Mouse (Mus musculus): ENCODE data around the gene Cnga1.

Cnga1 gene

GRCm38 (mm10) chr5:72644175-72644574 is at the start of gene Cnga1:
Cnga1 (minus strand) TSS chr5:72644275.
- DNase-seq (ENCODE audit: low spot score), result no peak

DNA sequence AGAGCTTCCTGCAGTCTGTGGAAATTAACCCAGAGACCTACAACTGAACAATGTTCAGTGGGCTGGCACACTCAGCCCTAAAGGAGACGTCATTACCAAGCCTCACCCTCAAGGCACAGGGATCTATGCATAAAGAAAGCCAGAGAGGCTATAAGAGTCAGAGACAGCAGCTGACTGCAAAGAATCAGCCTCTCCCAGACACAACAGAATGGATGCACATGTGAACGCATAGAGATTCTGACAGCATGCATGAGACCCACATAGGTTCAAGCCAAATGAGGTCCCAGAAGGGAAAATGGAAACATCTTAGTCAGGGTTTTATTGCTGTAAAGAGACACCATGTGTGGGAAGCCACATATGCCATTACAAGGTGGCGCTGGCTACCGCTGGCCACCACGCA is 46.4 kb upstream of the Cnga1 start:
- DNase-seq (ENCODE audit: low spot score), result no peak

DNA sequence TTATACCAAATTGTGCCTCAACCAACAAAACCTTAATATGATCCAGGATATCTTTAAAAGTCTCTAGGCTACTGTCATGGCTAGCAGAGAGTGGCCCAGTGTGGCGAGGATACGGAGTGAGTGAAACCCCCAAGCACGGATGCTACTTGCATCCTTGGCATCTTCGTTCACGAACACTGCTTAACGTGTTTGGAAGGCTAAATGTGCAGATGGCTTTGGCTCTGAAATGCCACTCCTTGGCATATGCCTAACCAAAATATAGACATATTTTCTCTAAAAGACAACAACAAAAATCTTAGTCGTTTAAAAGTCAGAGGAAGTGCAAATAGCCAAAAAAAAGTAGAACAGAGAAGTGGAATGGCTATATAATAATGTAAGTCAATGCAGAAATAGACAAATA is 45.5 kb upstream of the Cnga1 start:
- DNase-seq (ENCODE audit: low spot score), result no peak

GRCm38 (mm10) chr5:72681451-72681850 is 37.4 kb upstream of the Cnga1 start:
- no peak for DNase-seq (ENCODE audit: low spot score)

- no peak for DNase-seq (ENCODE audit: low spot score)
These were observed 31.0 kb upstream of the Cnga1 start for GRCm38 (mm10) chr5:72674994-72675542.

- DNase-seq (ENCODE audit: low spot score), result no peak
These were observed 27.1 kb upstream of the Cnga1 start for GRCm38 (mm10) chr5:72671017-72671699.

- no peak for DNase-seq (ENCODE audit: low spot score)
These were observed 24.3 kb upstream of the Cnga1 start for GRCm38 (mm10) chr5:72668351-72668750.

GRCm38 (mm10) chr5:72666428-72666827 is 22.4 kb upstream of the Cnga1 start:
- no peak for DNase-seq (ENCODE audit: low spot score)

DNA sequence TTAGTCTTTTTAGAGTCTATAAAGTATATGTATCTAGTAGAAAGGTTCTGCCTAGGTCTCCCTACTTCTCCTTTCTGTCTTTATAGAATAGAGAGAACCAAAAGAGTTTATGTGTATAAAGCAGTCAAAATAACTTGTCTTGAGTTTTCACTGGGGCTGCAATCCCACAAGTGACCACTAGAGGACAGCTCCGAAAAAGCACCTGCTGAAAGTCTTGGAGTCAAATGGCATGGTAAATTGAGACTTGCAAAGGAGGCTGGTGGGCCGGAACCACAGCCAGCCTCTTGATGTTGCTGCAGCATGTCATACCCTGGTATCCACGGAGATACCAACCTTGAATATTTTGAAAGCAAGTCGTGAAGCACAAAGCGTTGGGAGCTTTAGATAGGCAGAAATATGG is 21.2 kb upstream of the Cnga1 start:
- peak; percentile 51 for DNase-seq (ENCODE audit: low spot score)

DNA sequence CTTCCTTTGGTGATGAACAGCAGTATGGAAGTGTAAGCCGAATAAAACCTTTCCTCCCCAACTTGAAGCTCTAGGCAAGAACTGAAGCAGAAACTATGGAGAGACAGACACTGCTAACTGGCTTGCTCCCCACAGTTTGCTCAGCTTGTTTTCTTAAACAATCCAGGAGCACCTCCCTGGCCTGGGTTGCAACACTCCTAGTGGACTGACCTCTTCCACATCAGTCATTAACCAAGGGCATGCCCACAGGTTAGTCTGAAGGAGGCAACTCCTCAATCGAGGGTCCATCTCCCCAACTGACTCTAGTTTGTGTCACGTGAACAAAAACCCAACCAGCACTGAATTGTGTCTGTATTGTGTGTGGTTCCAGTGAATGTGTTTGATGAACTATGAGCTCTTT is 20.8 kb upstream of the Cnga1 start:
- no peak for DNase-seq (ENCODE audit: low spot score)

- no peak for DNase-seq (ENCODE audit: low spot score)
These were observed 20.1 kb upstream of the Cnga1 start for GRCm38 (mm10) chr5:72664126-72664525.

DNA sequence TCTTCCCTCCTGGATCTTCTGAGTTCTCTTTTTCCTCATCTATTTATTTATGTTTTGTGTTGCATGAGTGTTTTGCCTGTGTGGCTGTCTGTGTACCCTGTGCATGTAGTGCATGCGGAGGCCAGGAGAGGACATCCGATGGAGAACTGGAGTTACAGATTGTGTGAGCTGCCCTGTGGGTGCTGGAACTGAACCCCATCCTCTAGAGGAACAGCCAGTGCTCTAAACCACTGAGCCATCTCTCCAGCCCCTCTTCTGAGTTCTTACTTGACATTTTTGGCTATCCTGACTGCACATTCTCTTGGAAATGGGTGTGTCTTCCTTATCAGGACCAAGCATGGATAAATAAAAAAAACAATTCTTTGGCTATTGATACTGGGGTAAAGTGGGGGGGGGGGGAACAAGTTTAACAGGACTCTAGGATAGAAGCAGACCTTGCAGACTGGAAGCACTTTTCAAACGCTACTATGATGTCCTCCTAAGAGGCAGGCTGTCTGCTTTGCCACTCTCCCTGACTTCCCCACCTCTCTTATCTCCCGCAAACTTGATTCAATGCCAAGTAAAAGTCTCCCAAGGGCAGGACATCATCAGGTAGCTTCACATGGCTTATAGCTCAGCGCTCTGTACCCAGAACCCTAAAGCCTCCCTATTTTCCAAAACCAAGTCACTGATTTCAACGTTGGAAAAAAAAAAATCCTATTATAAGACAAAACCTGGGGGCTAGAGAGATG is 17.1 kb upstream of the Cnga1 start:
- no peak for DNase-seq (ENCODE audit: low spot score)

- DNase-seq (ENCODE audit: low spot score), result no peak
These were observed 14.3 kb upstream of the Cnga1 start for GRCm38 (mm10) chr5:72658375-72658774.

DNA sequence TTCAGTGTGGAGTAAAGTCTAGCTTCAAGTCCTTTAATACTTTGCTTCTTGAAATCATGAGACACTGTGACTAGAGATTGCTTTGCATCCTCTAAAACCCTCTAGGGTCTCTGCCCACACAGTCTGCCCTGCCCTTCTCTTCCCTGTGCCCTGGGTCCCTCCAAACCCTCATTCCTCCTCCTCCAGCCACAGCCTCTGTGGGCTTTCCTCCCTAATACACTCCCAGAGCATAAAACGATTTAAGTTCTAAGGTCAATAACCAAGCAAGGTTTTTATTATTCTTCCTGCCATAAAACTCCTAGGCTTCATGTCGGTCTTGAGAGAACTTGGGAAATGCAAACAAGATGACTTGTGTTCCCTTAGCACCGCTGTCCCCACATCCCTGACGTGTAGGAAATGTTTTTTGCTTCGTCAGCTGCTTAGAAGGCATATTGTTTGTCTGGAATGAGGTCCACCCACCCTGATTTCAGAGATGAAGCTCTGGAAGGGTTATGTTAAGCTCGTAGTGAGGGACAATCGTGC is 12.3 kb upstream of the Cnga1 start:
- no peak for DNase-seq (ENCODE audit: low spot score)

GRCm38 (mm10) chr5:72653068-72653674 is 9.1 kb upstream of the Cnga1 start:
- DNase-seq (ENCODE audit: low spot score), result no peak

DNA sequence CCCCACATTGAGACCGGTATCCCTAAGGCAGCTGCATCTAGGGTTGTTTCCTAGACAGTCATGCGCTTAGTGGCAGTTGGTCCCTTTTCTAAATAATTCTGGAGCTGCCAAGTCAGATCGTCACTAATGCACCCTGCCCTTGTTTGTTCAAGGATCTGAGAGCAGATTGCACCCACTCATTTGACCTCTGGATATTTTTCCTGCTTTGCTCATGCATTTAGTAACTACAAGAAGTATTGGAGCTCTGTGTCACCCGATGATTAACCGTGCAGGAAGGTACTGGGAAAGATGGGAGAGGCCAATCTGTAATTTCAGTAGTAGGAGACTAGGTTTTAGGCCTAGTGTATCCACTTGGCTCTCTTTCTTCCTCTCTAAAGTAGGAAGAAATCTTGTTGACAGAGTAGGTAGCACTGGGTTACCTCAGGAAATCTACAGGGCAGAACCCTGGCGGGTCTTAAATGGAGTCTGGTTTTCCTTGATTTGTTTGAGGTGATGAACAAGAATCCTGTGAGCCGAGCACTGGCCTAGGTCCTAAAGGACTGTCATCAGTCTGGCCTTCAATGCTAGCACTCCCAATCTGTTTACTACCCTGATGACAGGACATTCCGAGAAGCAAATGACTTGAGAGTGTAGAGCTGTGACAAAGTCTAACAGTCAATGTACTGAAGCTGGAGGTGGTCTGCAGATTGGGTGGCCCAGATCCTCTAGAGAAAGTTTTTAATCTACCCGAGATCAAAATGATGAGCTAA is 5.1 kb upstream of the Cnga1 start:
- DNase-seq (ENCODE audit: low spot score), result no peak

GRCm38 (mm10) chr5:72647958-72648595 is 4.0 kb upstream of the Cnga1 start:
- DNase-seq (ENCODE audit: low spot score), result no peak

DNA sequence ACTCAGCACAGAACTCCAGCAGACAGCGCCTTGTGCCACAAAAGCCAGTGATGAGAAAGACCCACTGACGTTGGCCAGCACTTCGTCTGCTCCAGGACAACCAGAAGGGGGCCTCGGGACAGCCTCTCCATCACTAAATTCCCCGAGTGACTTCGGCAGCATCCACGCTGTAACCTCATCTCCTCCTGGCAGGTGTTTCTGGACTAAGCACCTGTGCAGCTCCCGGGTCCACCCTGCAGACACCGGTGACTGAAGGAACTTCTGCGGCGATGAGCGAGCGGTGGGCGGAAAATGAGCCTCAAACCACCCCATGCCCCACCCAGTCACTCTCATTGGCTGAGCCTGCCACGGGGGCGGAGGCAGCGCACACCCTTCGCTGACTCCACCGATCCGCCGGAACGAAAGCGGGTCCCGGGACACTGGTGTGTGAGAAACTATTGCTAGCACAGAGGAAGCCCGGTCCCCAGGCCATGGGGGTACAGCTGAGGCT is 3.4 kb upstream of the Cnga1 start, which contains the start of gene Nipal1:
Gene Nipal1 (plus strand): TSS at position 378 of the 490 bp plus-strand sequence.
- DNase-seq (ENCODE audit: low spot score), result peak; percentile 85

DNA sequence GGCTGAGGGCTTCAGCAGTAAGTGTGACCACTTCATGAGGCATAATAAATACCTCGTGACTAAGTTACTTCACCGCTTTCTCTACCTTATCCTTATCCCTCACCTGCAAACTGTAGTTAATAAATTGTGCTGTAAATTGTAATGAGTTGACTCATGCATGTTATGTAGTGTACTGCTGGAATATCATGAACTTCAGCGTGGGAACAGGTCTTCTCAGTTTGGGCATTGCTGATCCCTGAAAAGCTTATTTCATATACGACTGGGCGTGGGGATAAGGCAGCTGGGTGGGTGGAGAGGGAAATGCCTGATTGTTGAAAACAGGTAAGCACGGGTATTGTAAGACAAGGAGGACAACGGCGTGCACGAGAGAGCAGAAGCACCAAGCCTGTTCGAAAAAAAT is 2.9 kb upstream of the Cnga1 start:
- DNase-seq (ENCODE audit: low spot score), result no peak

DNA sequence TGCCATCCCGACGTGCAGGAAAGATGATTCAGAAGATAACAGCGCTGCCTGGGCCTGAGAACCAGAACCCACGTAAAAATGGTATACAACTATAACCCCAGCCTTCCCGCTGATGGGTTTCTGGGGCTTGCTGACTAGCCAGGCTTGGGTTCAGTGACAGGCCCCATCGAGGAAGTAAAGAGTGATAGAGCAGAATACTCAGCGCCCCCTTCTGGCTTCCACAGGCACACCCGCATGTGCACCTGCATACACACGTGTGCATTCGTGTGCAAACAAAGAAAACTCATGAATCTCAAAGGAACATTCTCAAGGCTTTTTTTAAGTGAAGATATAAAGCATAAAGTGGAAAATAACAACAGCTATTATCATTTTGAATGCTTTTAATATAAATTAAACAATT is 2.1 kb upstream of the Cnga1 start:
- DNase-seq (ENCODE audit: low spot score), result peak; percentile 74

DNA sequence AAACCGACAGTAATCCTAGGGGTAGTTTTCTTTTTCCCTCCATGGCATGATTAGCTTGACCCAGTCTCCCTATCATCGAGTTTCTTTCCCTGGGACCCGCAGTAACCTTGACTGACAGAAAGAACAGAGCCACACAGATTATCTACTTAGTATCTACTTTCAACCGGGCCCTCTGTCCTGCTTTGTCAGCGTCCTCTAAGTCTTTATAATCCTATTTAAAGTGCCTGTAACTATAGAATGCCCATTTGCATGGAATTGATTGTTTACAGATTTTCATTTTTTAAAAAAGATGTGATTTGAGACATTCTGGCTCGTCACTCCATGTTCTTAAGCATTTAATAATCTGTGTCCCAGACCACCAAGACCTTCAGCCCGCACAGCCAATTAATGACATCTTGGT is 420 bp downstream of the Cnga1 start:
- no peak for DNase-seq (ENCODE audit: low spot score)

Data from T-cell, adult 2 months (primary cell).